Mouse (Mus musculus) cerebellum, adult (tissue): Measurements from ENCODE around the gene Ada.

Experiments used
- ATAC-seq: cut with Nextera tagmentation; 2 replicates; pipeline ENCODE4 v1.9.2; 2017; ENCODE audit warnings: mild to moderate bottlenecking, moderate library complexity, mixed read lengths; ENCODE audit not compliant: insufficient number of reproducible peaks, low FRiP score, low TSS enrichment

Ada gene

GRCm38 (mm10) chr2:163749647-163750611 is at the start of gene Ada:
TSS of gene Ada (minus strand) at chr2:163750239.
- ATAC-seq = no peak

- no peak for ATAC-seq
These were observed 48.4 kb upstream of the Ada start for GRCm38 (mm10) chr2:163798411-163798810.

GRCm38 (mm10) chr2:163788484-163788883 is 38.4 kb upstream of the Ada start:
- ATAC-seq = peak; percentile 72; the same call in 1 of the 2 replicates

- peak; percentile 81 for ATAC-seq
These were observed 37.7 kb upstream of the Ada start for GRCm38 (mm10) chr2:163787709-163788108.

DNA sequence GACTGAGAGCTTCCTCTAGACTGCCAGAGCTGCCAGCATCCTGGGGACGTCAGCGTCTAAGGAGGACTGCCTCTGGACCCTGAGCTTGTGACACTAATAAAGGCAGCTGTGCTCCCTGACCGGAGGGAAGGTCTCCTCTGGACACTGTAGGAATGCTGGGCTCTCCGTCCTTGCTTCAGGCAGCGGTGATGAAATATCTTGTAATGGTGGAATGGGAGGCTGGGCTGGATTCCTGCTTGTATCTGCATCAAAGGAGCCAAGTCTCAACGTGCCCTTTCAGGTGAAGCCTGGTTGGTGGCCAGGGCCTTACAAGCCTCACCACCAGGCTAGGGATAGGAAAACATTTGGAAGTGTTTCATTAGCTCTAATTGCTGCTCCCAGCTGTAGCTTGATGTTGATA is 37.0 kb upstream of the Ada start:
- no peak for ATAC-seq

- no peak for ATAC-seq
These were observed 33.9 kb upstream of the Ada start for GRCm38 (mm10) chr2:163783901-163784300.

DNA sequence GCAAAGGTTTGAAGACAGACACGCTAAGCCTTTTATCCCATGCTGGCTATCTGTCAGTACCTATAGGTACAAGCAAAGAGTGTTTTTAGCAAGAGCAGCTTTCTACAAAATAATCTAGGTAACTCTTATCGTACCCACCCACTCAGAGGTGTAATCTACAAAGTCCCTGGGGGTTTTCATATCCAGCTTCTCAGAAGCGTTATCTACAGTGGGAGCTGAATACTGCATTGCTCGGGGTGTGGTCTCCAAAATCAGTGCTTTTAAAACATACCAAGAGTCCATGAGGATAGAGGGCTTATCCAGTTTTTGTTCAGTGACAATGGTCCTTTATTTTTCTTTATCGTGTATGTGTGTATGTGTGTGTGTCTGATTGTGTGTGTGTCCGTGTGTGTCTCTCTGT is 33.3 kb upstream of the Ada start:
- ATAC-seq = no peak

DNA sequence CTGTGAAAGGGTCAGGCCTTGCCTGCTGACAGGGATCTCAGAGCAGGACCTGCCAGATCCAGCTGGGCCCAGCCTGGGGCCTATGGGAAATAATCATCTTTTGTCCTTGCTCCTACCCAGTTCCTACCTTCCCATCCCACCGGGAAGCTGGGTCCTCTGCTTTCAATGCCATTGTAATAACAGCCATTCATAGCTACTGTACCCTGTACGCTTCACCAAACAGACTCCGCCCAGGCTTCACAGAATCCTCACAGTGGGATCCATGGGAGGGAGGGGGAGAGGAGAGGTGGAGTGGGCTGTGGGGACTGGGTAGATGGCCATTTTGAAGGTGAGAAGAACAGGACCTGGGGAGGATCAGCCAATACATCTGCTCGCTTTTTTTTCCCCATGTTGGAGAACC is 28.9 kb upstream of the Ada start:
- ATAC-seq = no peak

- ATAC-seq = no peak
These were observed 27.0 kb upstream of the Ada start for GRCm38 (mm10) chr2:163777061-163777460.

DNA sequence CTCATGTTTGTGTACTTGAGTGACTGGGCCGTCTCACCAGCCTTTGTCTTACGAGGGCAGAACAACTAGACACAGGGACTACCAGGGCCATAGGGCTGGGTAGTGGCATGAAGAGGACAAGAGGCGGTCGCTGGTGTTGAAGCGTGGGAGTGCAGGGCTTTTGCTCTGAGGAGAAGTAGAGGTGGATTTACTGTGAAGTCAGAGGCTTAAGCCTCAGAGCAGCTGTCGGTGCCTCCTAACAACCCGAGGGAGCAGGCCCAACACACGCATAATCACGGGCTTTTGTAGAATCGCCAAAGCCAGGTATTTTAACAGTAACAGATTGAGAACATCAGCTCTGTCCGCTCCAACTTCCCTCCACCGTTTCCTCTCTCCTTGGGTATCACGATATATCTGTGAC is 26.6 kb upstream of the Ada start:
- no peak for ATAC-seq

DNA sequence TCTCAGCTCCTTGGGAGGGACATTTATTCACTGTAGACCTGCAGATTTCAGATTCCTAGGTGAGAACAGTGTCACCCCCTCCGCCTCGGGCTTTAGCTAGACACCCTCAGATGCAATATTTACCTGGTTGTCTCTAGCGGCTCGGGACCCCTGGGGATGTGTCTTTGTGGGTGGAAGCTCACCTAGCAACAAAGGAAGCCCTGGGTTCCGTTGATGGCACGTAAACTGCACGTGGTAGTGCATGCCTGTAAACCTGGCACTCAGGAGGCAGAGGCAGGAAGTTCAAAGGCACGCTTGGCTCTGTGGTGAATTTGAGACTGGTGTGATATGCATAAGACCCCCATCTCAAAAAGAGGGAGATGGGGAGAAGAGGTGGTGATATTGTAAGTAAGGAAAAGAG is 20.7 kb upstream of the Ada start:
- ATAC-seq = no peak

- ATAC-seq = no peak
These were observed 16.9 kb upstream of the Ada start for GRCm38 (mm10) chr2:163766890-163767289.

DNA sequence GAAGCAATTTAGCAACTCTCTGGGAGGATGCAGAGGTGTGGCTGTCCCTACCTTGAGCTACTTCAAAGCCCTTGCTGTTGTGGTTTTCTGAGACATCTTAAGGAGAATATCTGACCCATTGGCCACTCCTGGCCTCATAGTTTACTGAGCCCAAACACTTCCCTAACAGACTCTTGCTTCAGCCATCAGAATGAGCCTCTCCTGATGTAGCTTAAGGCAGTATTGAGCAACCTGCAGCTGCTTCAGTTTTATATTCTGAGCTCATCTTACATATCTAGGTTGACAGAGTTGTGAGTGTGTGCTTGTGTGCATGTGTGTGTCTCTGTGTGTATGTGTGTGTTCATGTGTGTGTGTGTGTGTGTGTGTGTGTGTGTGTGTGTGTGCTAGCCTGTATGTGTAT is 16.2 kb upstream of the Ada start:
- no peak for ATAC-seq

- ATAC-seq = no peak
These were observed 11.4 kb upstream of the Ada start for GRCm38 (mm10) chr2:163761402-163761801.

- no peak for ATAC-seq
These were observed 10.6 kb upstream of the Ada start for GRCm38 (mm10) chr2:163760589-163760988.

GRCm38 (mm10) chr2:163758146-163758545 is 8.1 kb upstream of the Ada start:
- ATAC-seq = no peak

- no peak for ATAC-seq
These were observed 6.7 kb upstream of the Ada start for GRCm38 (mm10) chr2:163756723-163757122.

DNA sequence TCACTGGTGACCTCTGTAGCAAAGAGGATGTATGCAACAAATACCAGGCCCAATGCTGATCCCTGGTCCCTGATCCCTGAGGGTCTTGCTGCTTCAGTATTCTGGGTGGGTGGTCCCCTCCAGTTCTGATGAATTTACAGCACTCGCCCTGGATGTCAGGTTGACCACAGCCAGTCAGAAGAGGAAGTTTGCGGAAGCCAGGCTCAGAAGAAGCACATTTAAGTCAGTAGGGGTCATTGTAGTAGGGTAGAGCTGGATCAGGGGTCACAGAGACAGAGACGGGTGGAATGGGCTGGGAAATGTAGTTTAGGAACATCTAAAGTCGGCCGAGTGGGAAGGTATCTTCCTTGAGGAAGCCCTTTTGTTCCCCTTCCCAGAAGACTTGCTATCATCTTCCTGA is 4.2 kb upstream of the Ada start:
- no peak for ATAC-seq

DNA sequence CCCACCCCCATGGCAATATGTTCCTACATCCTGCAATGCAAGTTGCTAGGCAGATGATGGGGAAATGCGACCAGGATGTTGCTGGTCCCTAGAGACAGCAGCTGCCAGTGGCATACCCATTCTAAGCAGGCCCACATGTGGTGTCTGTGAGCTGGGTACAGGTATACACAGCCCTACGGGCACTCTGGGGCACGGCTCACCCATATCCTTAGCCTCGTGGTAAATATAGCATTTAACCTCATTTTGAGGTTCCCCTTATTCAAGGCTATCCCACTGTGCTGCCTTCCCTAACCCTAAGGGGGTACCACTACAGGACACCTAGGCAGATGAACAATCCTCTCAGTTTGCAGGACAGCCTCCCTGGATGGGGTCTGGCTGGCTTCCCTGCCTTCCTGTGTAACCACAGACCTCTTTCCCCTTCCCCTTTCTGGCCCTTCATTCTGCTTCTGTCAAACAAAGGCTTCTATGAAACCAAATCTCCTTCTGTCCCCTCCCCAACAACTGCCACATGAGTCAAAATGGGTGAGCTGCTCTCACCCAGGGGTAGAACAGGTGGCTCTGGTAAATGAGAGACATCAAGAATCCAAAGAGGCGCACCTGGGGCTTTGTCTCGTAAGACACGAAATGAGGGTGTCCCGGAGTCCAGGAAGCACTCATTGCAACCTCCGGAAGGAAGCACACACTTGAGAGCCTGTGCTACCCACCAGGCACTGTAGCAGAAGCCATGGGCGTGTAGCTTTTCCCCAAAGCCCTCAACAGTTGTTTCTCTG is 5.1 kb downstream of the Ada start:
- no peak for ATAC-seq

DNA sequence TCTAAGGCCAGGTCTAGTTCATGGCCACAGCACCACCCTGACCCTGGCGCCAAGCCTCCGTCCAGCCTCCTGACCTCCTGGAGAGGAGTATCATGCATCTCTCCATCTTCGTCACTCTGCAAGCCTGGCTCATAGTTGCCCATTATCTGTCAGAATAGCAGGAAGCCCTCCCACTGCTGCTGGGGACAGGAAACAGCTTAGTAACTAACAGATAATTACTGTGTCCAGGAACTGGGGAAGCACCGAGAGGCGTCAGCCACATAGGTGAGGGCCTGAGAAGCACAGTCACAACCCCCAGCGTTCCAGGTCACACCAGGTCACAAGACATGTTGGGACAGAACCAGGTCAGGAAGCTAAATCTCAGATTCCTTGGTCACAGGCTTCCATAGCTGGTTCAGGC is 6.7 kb downstream of the Ada start:
- no peak for ATAC-seq

- no peak for ATAC-seq
These were observed 7.4 kb downstream of the Ada start for GRCm38 (mm10) chr2:163742656-163743055.
